Mouse (Mus musculus) brown adipose tissue, adult 24 weeks (tissue): ENCODE results near the gene Kansl1l. TPM values are rescaled to one million over a fixed set of nuclear protein-coding genes. Genes with fewer than 3 reads are reported as not detected.

Source experiments
- H3K27ac ChIP-seq: fragments of 200-500 bp; replicated peaks from 2 replicates; pipeline ENCODE4 v1.5.1; 2012; ENCODE audit warnings: low read depth, mild to moderate bottlenecking, low read length
- H3K4me1 ChIP-seq: fragments of 200-500 bp; 2 replicates; pipeline ENCODE4 v1.6.1; 2012; ENCODE audit warnings: low read length, mixed read lengths; ENCODE audit not compliant: control insufficient read depth, insufficient read depth, insufficient read length
- H3K4me3 ChIP-seq: fragments of 200-500 bp; 2 replicates; pipeline ENCODE4 v1.5.1; 2012; ENCODE audit warnings: low read depth, mild to moderate bottlenecking, low read length, moderate library complexity; ENCODE audit not compliant: insufficient read depth
- polyA plus RNA-seq: library from polyadenylated mRNA; stranded (reverse); fragments of >200 nt; gene quantifications from 2 replicates; pipeline ENCODE4 v1.2.4, GENCODE M21; 2012; ENCODE audit not compliant: missing spikeins, insufficient read depth, insufficient read length

Gene Kansl1l
- polyA plus RNA-seq: 12.4 TPM in 2 replicates

- no peaks in the 10 kb centered on the region; the same call in 1 of the 2 replicates for H3K4me1 ChIP-seq
- H3K27ac ChIP-seq: peak within 1 kb of the TSS; percentile 98
- peak within 1 kb of the TSS; percentile 97 for H3K4me3 ChIP-seq
Observed at GRCm38 (mm10) chr1:66817453-66817839, at the start of gene Kansl1l. Gene Kansl1l, minus strand, starts transcription at chr1:66817562.

GRCm38 (mm10) chr1:66865633-66866032 is 48.3 kb upstream of the Kansl1l start:
- Histone ChIP-seq H3K4me3 (no peak overlapping the region), H3K4me1 (peaks cover 4% of the 10 kb centered on the region), H3K27ac (peak overlapping the region; percentile 95)

- Histone ChIP-seq H3K27ac (peak overlapping the region; percentile 65), H3K4me1 (peaks cover 5% of the 10 kb centered on the region), H3K4me3 (peak overlapping the region; percentile 68)
Observed at GRCm38 (mm10) chr1:66863741-66864495, 46.6 kb upstream of the Kansl1l start.

- Histone ChIP-seq H3K4me3 (peak within 1 kb of the TSS; percentile 92), H3K27ac (peak within 1 kb of the TSS; percentile 98), H3K4me1 (peaks cover 6% of the 10 kb centered on the region)
Observed at GRCm38 (mm10) chr1:66862712-66863511, 45.5 kb upstream of the Kansl1l start, which contains the start of gene Acadl. Gene Acadl, minus strand, starts transcription at chr1:66863277.

GRCm38 (mm10) chr1:66861764-66862672 is 44.7 kb upstream of the Kansl1l start:
- peaks cover 6% of the 10 kb centered on the region for H3K4me1 ChIP-seq
- H3K27ac ChIP-seq: peak overlapping the region; percentile 98
- peak overlapping the region; percentile 92 for H3K4me3 ChIP-seq

GRCm38 (mm10) chr1:66847506-66847905 is 30.1 kb upstream of the Kansl1l start:
- no peak overlapping the region for H3K27ac ChIP-seq
- H3K4me3 ChIP-seq: no peak overlapping the region
- H3K4me1 ChIP-seq: 0 out of 2 replicates have a peak, but pooled peaks cover 3% of the 10 kb centered on the region

GRCm38 (mm10) chr1:66845690-66846318 is 28.4 kb upstream of the Kansl1l start:
- Histone ChIP-seq H3K4me3 (no peak overlapping the region), H3K4me1 (no peaks in the 10 kb centered on the region), H3K27ac (no peak overlapping the region)

- Histone ChIP-seq H3K4me1 (no peaks in the 10 kb centered on the region), H3K27ac (no peak overlapping the region), H3K4me3 (no peak overlapping the region)
Observed at GRCm38 (mm10) chr1:66841938-66842337, 24.6 kb upstream of the Kansl1l start.

- Histone ChIP-seq H3K4me3 (no peak overlapping the region), H3K27ac (no peak overlapping the region), H3K4me1 (no peaks in the 10 kb centered on the region)
Observed at GRCm38 (mm10) chr1:66841510-66841909, 24.1 kb upstream of the Kansl1l start.

- Histone ChIP-seq H3K4me1 (no peaks in the 10 kb centered on the region), H3K27ac (peak overlapping the region; percentile 58), H3K4me3 (no peak overlapping the region)
Observed at GRCm38 (mm10) chr1:66839755-66840438, 22.5 kb upstream of the Kansl1l start.

GRCm38 (mm10) chr1:66839135-66839534 is 21.8 kb upstream of the Kansl1l start:
- Histone ChIP-seq H3K27ac (no peak overlapping the region), H3K4me3 (no peak overlapping the region), H3K4me1 (no peaks in the 10 kb centered on the region)

GRCm38 (mm10) chr1:66838184-66839042 is 21.1 kb upstream of the Kansl1l start:
- Histone ChIP-seq H3K27ac (no peak overlapping the region), H3K4me1 (no peaks in the 10 kb centered on the region), H3K4me3 (no peak overlapping the region)

GRCm38 (mm10) chr1:66837207-66837606 is 19.8 kb upstream of the Kansl1l start:
- Histone ChIP-seq H3K4me3 (no peak overlapping the region), H3K27ac (no peak overlapping the region), H3K4me1 (no peaks in the 10 kb centered on the region)
